Mouse (Mus musculus) right cerebral cortex, postnatal 25 days (tissue): ENCODE results near the gene 6430550D23Rik.
"Not testable (repeated sequence)": the region's sequence is repeated elsewhere in the genome, so short reads cannot be mapped to it uniquely, and the experiment has no call there.

ENCODE experiments used
- DNase-seq: peaks from one replicate; pipeline ENCODE4 v3.0.0; 2022

6430550D23Rik gene

GRCm38 (mm10) chr2:155952006-155952405, 55.8 kb downstream of the 6430550D23Rik start:
- DNase-seq: peak; percentile 40

DNA sequence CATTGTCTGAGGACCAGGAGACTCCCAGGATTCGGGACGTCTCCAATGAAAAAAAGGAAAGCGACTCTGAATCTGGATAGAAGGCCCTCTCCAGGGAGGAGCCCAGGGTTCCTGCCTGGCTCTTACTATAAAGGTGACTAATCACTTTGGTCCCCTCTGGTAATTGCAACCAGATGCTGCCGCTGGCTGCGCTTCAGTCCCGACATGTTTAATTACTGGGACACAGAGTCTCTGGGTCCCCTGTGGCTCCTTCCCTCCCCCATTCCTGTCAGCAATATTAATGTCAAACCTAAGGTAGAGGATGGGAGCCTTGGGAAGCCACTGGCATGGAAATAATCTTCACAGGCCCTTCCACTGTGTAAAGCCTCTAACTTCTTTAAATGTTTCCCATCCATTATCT, 58.4 kb downstream of the 6430550D23Rik start:
- DNase-seq: no peak

GRCm38 (mm10) chr2:155947390-155948002, 60.3 kb downstream of the 6430550D23Rik start:
- no peak for DNase-seq

- DNase-seq: no peak
Measured at GRCm38 (mm10) chr2:155946499-155946898, 61.3 kb downstream of the 6430550D23Rik start.

DNA sequence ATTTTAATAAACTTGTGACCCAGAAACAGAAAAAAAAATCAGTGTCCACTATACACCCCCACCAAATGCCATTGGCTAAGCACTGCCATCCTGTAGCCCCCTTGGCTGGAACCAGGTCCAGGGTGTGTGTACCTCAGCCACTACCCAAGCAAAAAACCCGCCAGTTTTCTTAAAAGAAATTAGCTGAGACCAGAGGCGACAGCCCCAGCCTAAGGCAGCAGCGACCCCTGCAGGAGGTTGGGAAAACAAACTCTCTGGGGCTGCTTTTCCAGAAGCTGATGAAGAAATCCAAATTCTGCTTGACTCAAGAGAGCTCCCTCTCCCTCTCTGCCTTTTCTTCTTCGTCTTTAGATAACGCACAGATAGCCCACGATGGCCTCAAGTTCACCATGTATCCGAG, 61.7 kb downstream of the 6430550D23Rik start:
- peak; percentile 41 for DNase-seq

- DNase-seq: no peak
Measured at GRCm38 (mm10) chr2:155945580-155945979, 62.2 kb downstream of the 6430550D23Rik start.

GRCm38 (mm10) chr2:155945124-155945523, 62.7 kb downstream of the 6430550D23Rik start, which contains the start of gene Gdf5:
Gdf5 (minus strand) TSS chr2:155945367.
- peak; percentile 26 for DNase-seq

- no peak for DNase-seq
Measured at GRCm38 (mm10) chr2:155944685-155945084, 63.1 kb downstream of the 6430550D23Rik start.

GRCm38 (mm10) chr2:155943463-155943862, 64.3 kb downstream of the 6430550D23Rik start:
- DNase-seq: no peak

DNA sequence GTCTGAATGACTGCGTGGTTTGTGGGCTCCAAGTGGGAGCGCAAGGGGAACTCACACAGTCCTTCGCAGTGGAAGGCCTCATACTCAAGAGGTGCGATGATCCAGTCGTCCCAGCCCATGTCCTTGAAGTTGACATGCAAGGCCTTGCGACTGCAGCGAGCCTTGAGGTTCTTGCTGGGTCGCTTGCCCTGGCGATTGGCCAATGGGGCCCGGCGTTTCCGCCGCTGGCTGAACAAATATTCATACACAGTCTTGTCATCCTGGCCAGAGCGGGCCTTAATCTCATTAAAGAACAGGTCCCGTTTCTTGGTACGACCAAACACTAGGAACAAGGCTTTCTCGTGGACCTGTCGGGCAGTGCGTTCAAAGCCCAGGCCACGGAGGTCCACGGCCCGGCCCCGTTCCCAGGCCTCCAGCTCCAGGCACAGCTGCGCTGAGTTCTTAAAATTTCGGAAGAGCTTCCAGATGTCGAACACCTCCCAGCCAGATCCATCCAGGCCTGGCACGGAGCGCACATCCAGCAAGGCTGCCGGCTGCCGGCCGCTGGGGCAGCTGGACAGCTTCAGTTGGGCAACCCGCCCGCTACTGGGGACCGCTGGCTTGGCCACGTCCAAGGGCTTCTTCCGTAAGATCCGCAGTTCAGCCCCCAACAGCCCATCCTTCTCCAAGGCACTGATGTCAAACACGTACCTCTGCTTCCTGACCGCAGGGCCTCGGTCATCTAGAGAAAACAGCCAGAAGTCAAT, 65.9 kb downstream of the 6430550D23Rik start:
- no peak for DNase-seq

DNA sequence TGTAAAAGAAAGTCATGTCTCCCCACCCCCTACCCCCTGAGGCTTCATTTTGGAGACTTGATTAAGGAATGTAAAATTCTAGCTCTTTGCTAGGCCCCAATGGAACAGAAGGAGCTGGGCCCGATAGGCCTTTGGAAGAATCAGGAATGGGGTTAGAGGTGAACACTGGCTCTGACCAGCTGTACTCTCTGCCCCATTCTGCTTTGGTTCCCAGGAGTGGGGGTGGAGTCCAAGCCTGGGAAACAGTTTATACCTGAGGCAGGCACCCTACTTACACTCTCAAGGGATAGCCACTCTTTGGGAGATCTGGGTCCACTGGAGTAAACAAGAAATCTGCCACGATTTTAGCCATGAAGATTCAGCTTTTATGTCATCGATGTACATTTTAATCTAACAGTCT, 67.1 kb downstream of the 6430550D23Rik start, which contains the start of gene Gm15557:
TSS of gene Gm15557 (plus strand) at position 48 of the 400 bp plus-strand sequence.
- no peak for DNase-seq

DNA sequence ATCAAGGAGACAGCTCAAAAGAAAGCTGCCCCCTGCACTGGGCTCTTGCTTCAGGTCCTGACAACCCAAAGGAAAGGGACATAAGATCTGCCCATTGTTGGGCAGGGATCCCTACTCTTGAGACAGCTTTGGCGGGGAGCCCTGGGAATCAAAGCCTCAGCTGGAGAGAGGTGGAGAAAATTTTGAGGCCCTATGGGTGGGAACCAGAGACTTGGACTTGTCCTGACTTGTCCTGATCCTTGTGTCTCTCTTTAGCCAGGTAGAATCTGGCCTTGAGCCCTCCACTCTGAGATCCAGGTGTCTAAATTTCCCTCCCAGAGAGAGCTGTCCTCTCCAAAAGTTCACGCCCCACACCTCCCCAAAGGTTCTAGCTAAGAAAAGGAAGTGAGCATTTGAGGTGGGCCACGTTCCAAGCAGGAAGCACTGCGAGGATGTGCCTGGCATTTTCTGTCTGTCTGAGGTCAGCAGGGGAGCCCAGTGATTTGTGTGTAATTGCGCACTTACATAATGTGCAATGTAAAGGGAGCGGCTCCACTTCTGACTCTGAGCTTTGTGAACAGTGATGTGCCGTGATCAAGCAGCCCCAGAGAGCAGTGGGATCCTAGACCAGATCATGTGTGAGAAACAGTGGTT, 67.8 kb downstream of the 6430550D23Rik start:
- DNase-seq: no peak

DNA sequence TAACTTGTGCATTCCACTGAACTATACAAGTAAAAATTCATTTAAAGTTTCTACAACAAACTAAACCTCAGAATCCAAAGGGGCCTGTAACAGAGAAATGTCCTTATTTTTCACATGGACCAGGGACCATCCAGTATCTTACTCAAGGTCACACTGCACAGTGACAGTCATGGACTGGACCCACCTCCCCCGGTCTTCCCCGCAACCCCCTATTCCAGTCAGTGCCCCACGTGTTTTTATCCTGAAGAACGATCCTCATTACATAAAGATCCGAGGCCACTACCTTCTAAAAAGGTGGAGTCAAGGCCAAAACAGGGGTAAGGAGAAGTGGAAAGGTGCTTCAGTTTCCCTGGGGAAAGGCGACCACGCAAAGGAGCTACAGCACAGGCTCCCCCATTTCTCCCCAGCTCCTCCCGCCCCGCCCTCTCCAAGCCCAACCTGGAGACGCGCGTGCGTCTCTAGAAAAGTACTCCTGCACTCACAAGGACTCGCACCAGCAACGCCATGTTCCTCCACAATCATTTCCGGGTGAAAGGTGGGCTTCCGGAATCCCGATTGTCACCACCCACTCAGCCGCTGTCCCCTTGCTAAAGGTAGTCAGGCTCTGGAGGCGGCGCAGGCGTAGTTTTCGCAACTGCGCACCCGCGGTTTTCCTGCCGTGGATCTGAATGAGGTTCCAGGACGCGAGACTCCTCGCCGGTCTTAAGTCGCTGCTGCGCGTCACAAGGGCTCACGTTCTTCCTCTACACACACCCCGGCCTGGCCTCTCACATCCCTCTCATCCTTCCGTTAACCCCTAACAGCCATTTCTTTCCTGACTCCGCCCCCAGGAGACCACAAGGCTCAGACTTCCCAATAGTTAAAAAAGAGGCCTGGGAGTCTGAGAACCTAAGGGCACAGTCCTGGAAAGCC, 78.0 kb downstream of the 6430550D23Rik start, which contains the start of gene Uqcc1:
TSS of gene Uqcc1 (minus strand) at position 780 of the 912 bp plus-strand sequence.
- DNase-seq: peak; percentile 92

- DNase-seq: no peak
Measured at GRCm38 (mm10) chr2:155928711-155929345, 78.9 kb downstream of the 6430550D23Rik start.

GRCm38 (mm10) chr2:155925213-155925612, 82.6 kb downstream of the 6430550D23Rik start:
- DNase-seq: not testable (repeated sequence)
